Mouse (Mus musculus): Measurements from ENCODE around the gene Samd13. TPM values are rescaled to one million over a fixed set of nuclear protein-coding genes. Genes with fewer than 3 reads are reported as not detected.

The Samd13 gene
- polyA plus RNA-seq, 1 experiment from 2014 or later = 0.71 TPM

DNA sequence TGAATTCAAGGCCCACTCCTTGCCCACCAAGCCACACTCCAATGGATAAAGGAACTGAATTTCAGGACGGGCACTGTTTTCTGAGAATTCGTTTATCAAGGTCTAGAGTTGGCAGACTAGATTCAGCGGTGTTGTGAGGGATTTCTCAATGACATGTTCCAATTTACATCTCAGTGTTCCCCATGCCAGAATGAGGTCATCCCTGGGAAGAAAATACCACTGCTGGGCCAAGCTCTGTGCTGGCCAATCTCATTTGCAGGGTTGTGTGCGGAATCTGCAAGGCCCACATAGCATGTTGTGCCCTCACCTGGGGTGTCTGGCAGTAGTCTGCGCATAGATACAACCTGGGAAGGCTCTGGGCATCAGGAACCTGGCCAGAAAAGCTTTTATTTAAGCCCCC is 26.1 kb downstream of the Samd13 start:
- ATAC-seq (ENCODE audit: low FRiP score, low read depth) = no peak
- no peak overlapping the region for H3K4me3 ChIP-seq
- no peak overlapping the region for H3K9ac ChIP-seq
- no peak overlapping the region for H3K4me2 ChIP-seq (replicated peaks)
- H3K36me3 ChIP-seq = no peaks in the 10 kb centered on the region
- WGBS = 95% methylated on average over 5 of the region's 5 CpGs
- no peaks in the 10 kb centered on the region for H3K4me1 ChIP-seq
- no peak overlapping the region for H3K27ac ChIP-seq
- no peaks in the 10 kb centered on the region for H3K27me3 ChIP-seq (replicated peaks)
- no peaks in the 10 kb centered on the region for H3K9me3 ChIP-seq

DNA sequence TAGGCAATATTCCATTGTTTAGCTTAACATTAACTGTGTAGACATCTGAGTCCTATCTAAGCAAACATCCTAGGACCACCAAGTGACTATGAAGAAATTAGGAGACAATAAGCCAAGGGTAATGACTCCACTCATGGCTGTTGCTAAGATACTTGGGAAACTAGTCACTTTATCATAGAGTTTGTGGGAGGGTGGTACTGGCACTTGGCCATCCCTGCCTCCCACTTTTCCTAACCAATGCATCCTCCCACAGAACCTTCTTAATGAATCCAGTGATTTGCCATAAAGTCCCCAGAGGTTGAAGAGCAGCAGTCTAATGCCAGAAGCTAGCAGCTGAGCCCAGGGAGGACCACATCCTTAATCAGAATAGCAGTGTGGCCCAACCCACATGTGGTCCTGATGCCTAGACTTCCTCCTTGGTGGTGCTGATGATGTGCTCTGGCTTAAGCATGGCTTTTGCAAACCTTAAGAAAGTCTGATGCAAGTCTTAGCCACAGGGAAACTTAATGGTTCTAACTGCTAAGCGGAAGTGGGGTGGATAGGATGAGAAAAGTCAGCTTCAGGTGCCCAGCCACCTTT is 27.2 kb downstream of the Samd13 start:
- 90% methylated on average over 1 of the region's 1 CpGs for WGBS
- Histone ChIP-seq H3K9ac (no peak overlapping the region), H3K4me2 (replicated peaks) (no peak overlapping the region), H3K36me3 (no peaks in the 10 kb centered on the region), H3K9me3 (no peaks in the 10 kb centered on the region), H3K4me3 (no peak overlapping the region), H3K27me3 (replicated peaks) (no peaks in the 10 kb centered on the region), H3K4me1 (no peaks in the 10 kb centered on the region), H3K27ac (no peak overlapping the region)
- no peak for ATAC-seq (ENCODE audit: low FRiP score, low read depth)

DNA sequence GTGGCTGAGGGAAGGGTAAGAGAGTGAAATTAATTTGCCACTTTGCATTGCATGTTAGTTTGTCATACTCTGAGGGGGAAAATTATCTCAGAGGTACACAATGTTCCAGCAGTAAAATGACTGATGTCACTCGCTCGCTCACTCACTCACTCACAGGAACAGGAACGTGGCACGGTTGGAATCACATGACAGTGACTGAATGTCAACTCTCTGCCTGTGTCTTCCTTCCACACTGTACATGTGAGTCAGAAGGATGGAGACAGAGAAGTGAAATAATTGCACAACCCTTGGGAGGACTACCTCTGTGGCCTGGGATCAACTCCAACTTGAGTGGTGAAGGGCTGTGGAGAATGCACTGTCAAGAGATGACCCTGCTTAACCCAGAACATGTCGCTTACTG is 28.0 kb downstream of the Samd13 start:
- H3K36me3 ChIP-seq = no peaks in the 10 kb centered on the region
- no peak for ATAC-seq (ENCODE audit: low FRiP score, low read depth)

DNA sequence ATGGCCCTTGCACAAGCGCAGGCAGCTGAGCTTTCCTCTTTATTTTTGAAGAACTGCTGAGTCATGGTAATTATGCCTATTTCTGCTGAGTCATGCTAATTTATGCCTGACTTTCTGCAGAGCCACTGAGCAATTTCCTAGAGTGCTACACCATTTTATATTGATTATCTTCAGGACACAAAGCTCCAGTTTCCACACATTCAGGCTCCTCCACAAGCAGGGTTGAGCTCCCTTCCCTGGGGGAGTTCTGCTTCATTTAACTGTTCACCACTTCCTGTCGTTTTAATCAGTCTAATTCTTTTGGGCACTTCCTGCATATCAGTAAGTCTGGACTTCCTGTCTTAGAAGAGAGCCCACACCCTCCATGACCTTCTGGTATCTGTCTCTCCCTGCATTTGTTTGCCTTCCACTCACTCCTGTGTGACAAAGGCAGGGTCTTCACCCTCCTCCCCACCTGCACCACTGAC is 30.2 kb downstream of the Samd13 start:
- WGBS = 67% methylated on average over 2 of the region's 2 CpGs
- Histone ChIP-seq H3K4me2 (replicated peaks) (no peak overlapping the region), H3K9ac (no peak overlapping the region), H3K4me1 (no peaks in the 10 kb centered on the region), H3K9me3 (no peaks in the 10 kb centered on the region), H3K27ac (no peak overlapping the region), H3K4me3 (no peak overlapping the region), H3K27me3 (replicated peaks) (no peaks in the 10 kb centered on the region), H3K36me3 (no peaks in the 10 kb centered on the region)
- no peak for ATAC-seq (ENCODE audit: low FRiP score, low read depth)

More for the DNA sequence above, 28.0 kb downstream of the Samd13 start:
- Histone ChIP-seq H3K9me3 (no peaks in the 10 kb centered on the region), H3K9ac (no peak overlapping the region), H3K27me3 (replicated peaks) (no peaks in the 10 kb centered on the region), H3K4me1 (no peaks in the 10 kb centered on the region), H3K27ac (no peak overlapping the region), H3K4me2 (replicated peaks) (no peak overlapping the region), H3K4me3 (no peak overlapping the region)
- 93% methylated on average over 5 of the region's 5 CpGs for WGBS

DNA sequence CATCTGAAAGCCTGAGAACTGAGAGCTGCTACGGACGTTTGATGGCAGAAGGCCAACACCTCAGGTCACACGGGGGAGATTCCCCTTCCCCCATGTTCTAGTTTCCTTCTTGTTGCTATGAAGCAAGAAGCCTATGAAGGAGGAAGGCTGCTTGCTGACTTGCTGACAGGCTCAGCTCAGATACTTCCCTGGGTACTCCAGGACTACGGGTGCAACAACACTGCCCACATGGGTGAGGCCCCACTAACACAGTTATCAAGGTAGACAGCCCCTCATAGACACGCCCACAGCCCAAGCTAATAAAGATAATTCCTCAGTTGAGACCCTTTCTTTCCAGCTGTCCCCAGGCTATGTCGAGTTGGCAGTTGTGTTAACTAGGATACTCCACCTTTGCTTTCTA is 31.7 kb downstream of the Samd13 start:
- no peak overlapping the region for H3K4me2 ChIP-seq (replicated peaks)
- ATAC-seq (ENCODE audit: low FRiP score, low read depth) = no peak
- H3K9ac ChIP-seq = no peak overlapping the region
- no peaks in the 10 kb centered on the region for H3K36me3 ChIP-seq
- H3K9me3 ChIP-seq = no peaks in the 10 kb centered on the region
- no peak overlapping the region for H3K4me3 ChIP-seq
- H3K4me1 ChIP-seq = no peaks in the 10 kb centered on the region
- WGBS = 80% methylated on average over 6 of the region's 6 CpGs
- no peak overlapping the region for H3K27ac ChIP-seq
- no peaks in the 10 kb centered on the region for H3K27me3 ChIP-seq (replicated peaks)

DNA sequence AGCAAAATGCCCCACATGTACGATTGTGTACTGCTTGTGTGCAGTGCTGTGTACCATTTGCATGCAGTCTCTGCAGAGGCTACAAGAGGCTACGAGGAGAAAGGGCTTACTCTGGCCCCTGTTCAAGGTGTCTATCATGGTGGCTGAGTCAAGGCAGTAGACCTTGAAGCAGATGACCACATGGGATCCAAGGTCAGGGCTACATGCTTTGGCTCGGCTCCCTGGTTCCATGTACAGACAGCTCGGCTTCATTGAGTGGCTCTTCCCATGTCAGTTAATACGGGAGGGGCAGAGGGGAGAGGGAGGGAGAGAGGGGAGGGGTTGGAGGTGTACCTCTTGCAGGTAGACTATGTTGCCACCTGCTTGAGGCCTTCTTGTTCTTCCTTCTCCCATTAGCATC is 33.0 kb downstream of the Samd13 start:
- Histone ChIP-seq H3K9ac (no peak overlapping the region), H3K4me3 (no peak overlapping the region), H3K4me1 (no peaks in the 10 kb centered on the region), H3K27me3 (replicated peaks) (no peaks in the 10 kb centered on the region), H3K4me2 (replicated peaks) (no peak overlapping the region), H3K9me3 (no peaks in the 10 kb centered on the region), H3K36me3 (no peaks in the 10 kb centered on the region), H3K27ac (no peak overlapping the region)
- ATAC-seq (ENCODE audit: low FRiP score, low read depth) = no peak
- 91% methylated on average over 5 of the region's 5 CpGs for WGBS

DNA sequence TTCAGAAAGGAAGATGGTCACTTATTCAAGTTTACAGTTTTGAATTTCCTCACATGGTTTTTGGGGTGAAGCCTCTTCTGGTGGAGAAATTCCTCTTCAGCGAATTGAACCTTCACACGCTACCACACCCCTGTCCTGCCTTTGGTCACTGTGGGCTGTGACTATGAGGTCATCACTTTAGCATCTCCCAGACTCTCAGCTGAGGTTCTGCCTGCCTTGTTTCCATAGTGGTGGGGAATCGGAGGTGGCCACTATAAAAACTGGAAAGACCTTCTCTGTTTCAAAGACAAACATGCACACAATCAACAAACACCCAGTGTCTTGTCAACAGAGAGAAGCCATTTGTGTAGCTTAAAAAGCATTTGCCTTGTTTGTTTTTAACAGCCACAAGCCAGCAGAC is 34.2 kb downstream of the Samd13 start, which contains the start of gene 4930503B20Rik:
Gene 4930503B20Rik (minus strand): TSS at position 101 of the 400 bp plus-strand sequence.
- Histone ChIP-seq H3K27me3 (replicated peaks) (no peaks in the 10 kb centered on the region), H3K4me1 (no peaks in the 10 kb centered on the region), H3K27ac (no peak within 1 kb of the TSS), H3K9me3 (no peaks in the 10 kb centered on the region), H3K36me3 (no peaks in the 10 kb centered on the region), H3K9ac (no peak within 1 kb of the TSS), H3K4me2 (replicated peaks) (no peak within 1 kb of the TSS), H3K4me3 (no peak within 1 kb of the TSS)
- WGBS = 88% methylated on average over 3 of the region's 3 CpGs
- ATAC-seq (ENCODE audit: low FRiP score, low read depth) = no peak

DNA sequence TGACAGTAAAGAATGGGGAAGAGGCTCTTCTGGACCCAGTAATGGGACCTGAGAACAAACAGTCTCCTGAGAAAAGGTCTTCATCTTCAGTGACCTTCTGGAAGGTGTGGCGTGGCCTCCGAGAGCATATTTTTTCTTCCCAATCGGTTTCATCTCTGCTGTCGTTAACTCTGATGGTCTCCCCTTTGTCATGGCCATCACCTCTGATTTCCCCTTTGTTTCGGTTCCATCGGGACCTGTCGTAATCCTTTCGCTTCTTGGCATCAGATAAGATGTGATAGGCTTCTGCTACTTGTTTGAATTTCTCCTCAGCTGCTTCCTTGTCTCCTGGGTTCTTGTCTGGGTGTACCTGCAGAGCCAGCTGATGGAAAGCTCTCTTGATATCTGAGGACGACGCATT is 34.7 kb downstream of the Samd13 start:
- ATAC-seq (ENCODE audit: low FRiP score, low read depth) = no peak
- H3K9me3 ChIP-seq = no peaks in the 10 kb centered on the region
- H3K27ac ChIP-seq = no peak overlapping the region
- H3K4me1 ChIP-seq = no peaks in the 10 kb centered on the region
- no peaks in the 10 kb centered on the region for H3K36me3 ChIP-seq
- no peak overlapping the region for H3K4me3 ChIP-seq
- H3K27me3 ChIP-seq (replicated peaks) = no peaks in the 10 kb centered on the region
- 94% methylated on average over 10 of the region's 10 CpGs for WGBS
- H3K9ac ChIP-seq = no peak overlapping the region
- no peak overlapping the region for H3K4me2 ChIP-seq (replicated peaks)

DNA sequence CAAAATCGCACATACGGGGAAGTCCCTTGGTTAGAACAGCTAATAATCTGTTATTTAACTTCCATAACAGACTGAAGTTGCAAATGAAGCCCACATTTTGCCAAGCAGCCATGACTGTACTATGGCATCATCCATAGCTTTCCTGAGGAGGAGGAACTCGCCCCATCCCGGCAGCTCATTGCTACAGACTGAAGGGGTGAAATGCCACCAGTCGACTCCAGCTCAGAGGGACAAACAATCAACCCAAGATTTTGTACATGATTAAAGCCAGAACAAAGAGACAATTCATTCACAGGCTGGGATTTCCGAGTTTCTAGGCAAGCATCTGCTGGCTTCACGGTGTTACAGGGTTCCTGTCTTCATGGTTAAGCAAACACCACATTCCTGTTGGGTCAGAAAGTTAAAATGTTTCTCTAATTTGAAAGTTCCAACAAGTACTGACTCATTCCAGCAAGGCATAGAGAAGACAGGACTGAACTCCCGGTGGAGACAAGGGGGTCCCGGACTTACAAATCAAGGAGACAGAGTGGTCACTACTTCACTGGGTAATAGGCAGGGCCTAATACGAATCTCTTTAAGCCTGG is 36.0 kb downstream of the Samd13 start:
- ATAC-seq (ENCODE audit: low FRiP score, low read depth) = no peak
- H3K9ac ChIP-seq = no peak overlapping the region
- H3K9me3 ChIP-seq = no peaks in the 10 kb centered on the region
- H3K27ac ChIP-seq = no peak overlapping the region
- H3K4me1 ChIP-seq = no peaks in the 10 kb centered on the region
- H3K36me3 ChIP-seq = no peaks in the 10 kb centered on the region
- WGBS = 80% methylated on average over 10 of the region's 10 CpGs
- H3K27me3 ChIP-seq (replicated peaks) = no peaks in the 10 kb centered on the region
- no peak overlapping the region for H3K4me2 ChIP-seq (replicated peaks)
- no peak overlapping the region for H3K4me3 ChIP-seq

DNA sequence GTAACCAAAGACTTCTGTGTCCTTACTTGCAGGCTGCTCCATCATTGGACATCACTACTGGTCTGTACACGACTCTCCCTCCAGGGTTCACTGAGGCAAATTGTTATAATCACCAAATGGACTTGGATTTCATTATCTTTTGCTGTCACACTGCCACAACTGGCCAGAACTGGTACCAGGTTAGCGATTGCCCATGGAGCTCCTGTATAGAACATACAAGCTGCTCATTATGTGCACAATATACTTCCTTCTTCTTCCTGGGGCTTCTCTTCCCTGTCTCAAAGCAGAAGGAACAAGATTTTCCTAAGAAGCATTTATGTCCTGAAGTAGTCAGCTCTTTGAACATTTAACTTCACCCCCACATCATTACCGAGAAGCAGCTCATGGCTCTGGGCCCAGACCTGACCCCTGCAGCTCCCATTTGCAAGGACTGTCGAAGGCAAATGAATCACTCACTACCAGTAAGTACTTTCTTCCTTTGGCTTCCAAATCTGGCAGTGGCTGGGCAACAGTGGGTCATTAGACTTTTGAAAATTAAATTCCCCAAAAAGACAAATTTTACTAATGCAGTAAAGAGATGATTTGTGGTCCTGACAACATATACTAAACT is 43.5 kb downstream of the Samd13 start:
- H3K27me3 ChIP-seq (replicated peaks) = no peaks in the 10 kb centered on the region
- no peak overlapping the region for H3K27ac ChIP-seq
- H3K4me1 ChIP-seq = no peaks in the 10 kb centered on the region
- WGBS = 47% methylated on average over 4 of the region's 4 CpGs
- no peak overlapping the region for H3K9ac ChIP-seq
- H3K36me3 ChIP-seq = no peaks in the 10 kb centered on the region
- H3K4me3 ChIP-seq = no peak overlapping the region
- ATAC-seq (ENCODE audit: low FRiP score, low read depth) = no peak
- H3K4me2 ChIP-seq (replicated peaks) = no peak overlapping the region
- H3K9me3 ChIP-seq = no peaks in the 10 kb centered on the region

DNA sequence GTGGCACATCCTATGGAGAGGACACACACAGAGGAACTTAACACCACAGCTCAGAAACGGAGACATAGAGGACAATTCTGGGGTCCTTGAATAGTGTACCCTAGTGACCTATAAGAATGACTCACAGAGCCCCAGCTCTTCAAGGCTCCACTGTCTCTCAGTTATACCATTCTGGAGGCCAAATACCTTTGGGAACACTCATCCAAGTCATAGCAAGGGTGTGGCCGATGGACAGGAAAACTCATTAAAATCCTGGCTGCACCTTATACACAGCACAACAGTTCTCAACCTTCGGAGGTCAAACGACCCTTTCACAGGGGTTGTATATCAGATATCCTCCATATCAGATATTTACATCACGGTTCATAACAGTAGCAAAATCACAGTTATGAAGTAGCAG is 52.9 kb downstream of the Samd13 start:
- Histone ChIP-seq H3K9ac (no peak overlapping the region), H3K27ac (no peak overlapping the region), H3K4me3 (no peak overlapping the region), H3K4me2 (replicated peaks) (no peak overlapping the region), H3K9me3 (no peaks in the 10 kb centered on the region), H3K4me1 (no peaks in the 10 kb centered on the region), H3K27me3 (replicated peaks) (no peaks in the 10 kb centered on the region), H3K36me3 (no peaks in the 10 kb centered on the region)
- no peak for ATAC-seq (ENCODE audit: low FRiP score, low read depth)
- WGBS = 90% methylated on average over 5 of the region's 5 CpGs

DNA sequence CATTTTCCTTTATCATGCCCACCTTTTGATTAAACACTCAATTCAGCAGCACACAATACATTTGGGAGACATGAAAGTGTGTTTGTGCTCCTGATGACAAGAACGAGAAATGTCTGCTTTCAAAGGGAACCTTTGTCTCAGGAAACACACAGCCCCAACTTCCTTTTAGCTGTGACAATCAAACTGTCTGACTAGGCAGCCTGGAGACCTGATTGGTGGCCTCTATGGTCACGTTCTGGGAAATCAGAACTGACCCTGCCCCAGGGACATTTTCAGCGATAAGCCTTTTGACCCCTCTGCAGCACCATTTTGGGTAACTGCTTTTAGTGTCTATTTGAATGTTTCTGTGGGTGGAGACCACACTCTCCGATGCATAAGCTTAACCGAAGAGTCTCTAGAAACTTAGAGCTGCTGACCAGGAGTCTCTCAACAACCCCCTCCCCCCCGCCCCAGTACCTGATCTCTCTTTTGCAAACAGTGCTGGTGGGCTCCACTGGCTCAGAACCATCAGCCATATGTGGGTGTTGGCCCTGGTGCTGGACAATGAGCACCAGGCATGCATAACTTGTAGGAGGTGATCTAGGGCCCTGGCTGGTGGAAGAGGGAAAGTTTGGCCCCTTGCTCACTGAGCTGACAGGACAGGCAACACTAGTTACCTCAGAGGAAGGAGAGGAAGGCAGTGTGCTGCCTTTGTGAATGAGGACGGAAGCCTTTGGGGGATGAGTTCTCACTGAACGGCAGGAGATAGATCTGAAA is 57.0 kb downstream of the Samd13 start:
- WGBS = 69% methylated on average over 8 of the region's 8 CpGs
- Histone ChIP-seq H3K4me2 (replicated peaks) (no peak overlapping the region), H3K27ac (no peak overlapping the region), H3K9ac (no peak overlapping the region), H3K27me3 (replicated peaks) (no peaks in the 10 kb centered on the region), H3K4me1 (no peaks in the 10 kb centered on the region), H3K36me3 (no peaks in the 10 kb centered on the region), H3K4me3 (no peak overlapping the region), H3K9me3 (no peaks in the 10 kb centered on the region)
- ATAC-seq (ENCODE audit: low FRiP score, low read depth) = no peak

Measured in neural tube, embryonic 12.5 days (tissue).